Mouse (Mus musculus): ENCODE results near the gene Col6a2.
A peak's percentile ranks its signal among the peaks of the same experiment; 100 is the strongest.

The Col6a2 gene

DNA sequence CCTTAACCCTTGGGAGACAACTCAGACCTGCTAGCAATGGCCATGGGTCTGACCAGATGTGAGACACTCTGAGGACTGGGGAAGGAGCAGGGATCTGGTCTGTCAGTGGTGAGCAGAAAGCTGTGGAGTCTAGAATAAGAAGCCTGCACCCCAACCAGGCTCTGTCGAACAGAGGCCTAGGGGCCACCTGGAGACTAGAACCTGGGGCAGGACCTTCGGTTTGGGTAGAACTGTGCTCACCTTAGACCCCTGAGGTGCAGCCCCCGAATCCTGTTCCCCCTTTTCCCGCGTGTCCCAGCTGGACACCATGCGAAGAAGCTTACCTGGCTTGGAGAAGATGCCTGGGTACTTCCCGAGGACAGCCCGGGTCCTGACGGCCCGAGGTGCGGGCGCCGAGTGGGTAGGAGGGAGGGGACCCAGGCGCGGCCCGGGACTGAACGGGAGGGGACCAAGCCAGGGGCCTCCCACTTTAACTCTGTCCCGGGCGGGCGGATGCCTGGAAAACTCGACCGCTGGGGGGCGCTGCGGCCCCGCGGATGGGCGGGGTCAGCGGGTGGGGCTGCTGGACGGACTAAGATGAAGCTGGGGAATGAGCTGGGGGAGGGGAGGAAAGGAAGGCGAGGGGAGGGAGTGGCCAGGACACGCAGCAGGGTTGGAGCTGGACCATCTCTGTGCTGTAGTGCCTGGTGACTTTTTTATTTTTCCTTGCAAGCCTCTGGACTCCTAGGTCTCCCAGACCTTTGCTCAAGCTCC, at the start of gene Col6a2:
Gene Col6a2 (minus strand): TSS at position 703 of the 753 bp plus-strand sequence.
- DNase-seq (ENCODE audit: low read depth, low spot score): peak; percentile 90

DNA sequence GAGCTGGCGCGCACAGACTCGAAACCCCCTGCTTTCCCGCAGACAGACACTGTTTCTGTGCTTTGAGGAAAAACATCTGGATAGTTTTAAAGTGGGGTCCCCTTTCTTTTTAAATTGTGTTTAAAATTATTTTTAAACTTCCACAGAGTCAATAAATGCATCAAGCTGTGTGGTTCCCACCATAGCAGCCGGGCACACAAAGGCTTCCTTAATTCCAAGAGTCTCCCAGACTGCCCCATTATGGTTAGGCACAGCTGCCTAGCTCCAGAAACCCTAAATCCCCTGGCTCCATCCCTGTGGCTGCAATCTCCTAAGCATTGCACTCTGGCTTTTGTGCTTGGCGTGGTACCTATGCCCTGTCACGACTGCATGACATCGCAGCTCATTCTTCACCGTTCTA, 48.5 kb upstream of the Col6a2 start:
- DNase-seq (ENCODE audit: low read depth, low spot score): no peak

DNA sequence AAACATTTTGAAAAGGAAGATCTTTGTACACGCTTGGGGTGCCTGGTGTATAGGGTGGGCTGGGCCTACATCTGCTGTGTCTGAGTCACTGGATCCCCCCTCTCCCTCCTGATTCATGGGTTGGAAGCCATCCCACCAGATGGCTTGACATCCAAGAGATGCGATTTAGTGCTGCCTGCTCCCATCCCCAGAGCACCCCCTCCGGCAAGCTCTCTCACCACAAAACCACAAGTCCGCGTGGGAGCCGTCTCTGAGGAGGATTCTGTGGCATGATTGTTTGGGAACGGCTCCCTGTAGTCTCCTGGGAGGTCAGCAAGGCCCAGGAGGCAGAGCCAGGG, 45.5 kb upstream of the Col6a2 start:
- peak; percentile 70 for DNase-seq (ENCODE audit: low read depth, low spot score)

DNA sequence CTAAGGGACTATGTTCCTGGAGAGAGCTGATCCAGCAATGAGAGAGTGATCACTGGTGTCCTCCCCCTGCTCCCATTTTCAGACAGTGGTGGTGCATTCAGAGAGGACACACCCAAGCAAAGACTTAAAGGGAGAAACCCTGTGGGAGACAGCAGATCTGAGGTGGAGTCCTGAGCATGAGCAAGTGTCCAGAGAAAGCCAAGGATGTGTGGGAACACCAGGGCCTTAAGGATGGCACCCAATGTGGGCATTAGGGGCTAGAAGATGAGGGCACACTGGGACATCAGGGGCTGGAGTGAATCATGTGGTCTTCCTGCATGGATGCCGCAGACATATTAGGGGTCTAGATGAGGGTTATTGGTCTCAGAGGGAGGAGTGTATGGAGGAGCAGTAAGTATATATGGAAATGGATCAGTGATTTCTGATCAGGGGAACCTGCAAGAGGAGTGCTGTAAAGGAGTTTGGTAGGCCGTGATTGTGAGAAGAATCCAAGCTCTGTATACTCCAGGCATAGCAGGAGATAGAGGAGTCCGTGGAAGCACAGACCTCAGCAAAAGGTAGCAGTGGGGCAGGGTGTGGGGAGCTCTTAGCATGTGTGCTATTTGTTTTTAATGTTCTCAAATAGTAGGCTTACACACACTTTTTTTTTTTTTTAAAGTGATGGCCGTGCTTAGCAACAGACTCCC, 45.0 kb upstream of the Col6a2 start:
- no peak for DNase-seq (ENCODE audit: low read depth, low spot score)

DNA sequence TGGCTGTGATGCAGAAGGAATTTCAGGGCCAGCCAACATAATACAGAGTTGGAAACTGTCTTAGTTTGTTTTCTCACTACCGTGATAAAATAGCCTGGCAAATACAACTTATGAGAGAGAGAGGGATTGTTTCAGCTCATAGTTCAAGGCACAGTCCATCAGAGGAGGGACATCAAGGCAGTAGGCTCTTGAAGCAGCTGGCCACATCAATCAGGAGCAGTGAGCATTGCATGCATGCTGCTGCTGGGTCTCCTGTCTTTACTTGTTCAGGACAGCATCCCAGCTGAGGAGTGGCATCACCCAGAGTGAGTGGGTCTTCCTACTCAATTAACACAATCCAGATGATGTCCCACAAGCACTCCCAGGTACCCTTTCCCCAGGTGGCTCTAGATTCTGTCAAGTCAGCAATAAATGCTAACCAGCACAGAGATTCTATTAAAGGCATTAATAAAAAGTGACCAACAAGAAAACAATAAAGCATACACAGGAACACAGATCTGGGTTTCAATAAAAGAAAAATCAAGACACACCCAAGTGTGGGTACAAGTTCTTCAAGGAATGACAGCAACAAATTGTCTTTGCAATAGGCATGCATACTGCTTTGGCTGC, 43.9 kb upstream of the Col6a2 start:
- DNase-seq (ENCODE audit: low read depth, low spot score): no peak

DNA sequence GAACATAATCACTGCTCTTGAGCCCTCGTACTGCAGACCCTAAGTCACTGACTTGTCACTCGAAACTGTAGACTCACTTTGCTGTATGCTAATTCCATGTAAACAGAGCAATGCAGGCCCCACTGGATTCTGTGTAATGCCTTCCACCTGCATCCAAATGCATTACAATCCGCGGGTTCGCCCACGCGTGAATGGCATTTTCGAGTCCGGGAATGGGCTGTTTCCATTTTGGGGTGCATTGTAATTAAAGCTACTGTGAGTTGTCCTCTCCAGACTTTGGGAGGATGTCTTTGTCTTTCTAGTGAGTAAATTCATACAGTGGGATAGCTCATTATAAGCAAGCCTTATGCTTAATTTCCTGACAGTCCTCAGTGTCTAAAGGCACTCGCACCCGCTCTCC, 42.1 kb upstream of the Col6a2 start:
- DNase-seq (ENCODE audit: low read depth, low spot score): no peak

DNA sequence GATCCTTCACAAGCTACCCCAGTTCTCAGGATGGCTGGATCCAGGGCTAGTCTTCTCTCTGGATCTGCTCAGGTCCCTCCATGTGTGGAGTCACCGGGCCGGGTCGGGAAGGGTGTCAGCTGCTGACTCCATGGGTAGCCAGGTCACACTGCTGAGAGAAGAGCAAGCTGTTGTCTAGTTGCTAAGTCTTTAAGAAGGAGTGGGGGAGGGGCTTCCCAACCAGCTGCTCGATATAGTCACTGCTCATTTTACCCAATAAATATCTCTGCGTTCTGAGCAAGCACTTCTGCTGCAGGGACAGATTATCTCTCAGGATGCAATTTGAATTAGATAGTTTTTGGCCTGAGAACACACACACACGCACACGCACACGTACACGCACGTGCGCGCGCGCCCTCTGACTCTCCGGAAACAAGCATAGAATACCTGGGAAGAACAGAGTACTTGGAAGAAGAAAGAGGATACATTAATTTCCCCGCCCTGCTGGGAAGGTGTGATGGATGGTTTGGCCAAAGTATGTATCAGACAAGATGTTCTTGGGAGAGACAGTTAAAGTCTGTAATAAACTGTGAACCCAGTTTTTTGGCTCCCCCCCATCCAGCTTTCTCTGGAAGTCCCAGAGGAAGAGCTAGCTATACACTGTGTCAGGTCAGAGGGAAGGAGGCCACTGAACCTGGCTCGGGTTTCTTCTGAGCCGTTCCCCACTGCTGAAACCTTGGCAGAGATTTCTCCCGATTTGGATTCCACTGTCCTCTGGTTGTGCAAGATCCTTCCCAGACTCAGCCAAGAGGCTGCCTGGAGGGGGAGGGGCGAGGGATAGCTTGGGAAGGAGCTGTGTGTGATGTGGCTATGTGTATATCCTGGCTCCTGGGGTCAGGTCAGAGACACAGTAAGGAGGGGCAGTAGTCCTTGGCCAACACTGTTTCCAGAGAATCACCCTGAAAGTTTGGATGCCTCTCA, 41.0 kb upstream of the Col6a2 start:
- DNase-seq (ENCODE audit: low read depth, low spot score): peak; percentile 93

DNA sequence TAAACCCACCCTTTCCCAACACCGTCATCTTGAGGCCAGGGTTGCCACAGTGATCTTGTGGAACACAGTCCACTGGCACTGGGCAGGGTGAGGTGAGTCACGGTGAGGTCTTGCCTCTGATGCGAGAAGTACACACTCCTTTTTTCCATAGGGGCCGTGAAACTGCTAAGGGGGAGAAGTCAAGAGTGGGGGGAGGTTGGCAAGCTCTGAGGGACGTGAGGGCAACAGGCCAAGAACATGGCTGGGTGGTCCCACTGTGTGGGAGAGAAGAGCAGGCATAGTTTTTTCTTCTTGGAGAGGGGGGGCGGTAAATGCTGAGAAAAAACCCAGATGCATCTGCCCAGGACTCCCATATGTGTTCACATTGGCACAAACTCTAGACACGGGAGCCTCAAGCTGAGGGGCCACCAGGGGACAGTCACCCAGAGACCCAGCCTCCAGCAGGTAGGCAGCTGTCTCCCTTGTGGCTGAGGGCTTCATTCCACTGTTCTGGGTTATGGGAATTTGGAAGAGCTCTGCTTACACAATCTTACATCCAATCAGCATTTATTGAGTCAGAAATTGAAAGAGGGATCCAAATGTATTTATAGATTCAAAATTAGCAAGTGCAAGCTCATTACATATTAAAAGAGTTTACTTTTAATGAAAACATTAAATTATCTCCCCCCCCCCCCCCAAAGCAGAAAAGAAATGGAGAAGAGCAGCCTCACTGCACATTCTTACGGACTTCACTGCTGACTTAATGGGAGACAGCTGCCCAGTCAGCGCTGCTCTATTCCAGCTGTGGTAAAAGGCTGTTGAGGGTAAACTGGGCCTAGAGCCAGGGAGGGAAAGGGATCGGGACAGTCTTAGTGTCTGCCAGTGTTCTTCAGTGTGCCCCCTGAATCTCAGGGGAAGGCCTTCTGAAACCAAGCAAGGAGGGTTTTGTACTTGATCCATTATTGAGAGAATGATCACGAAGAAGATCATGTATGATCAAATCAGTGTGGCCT, 30.2 kb upstream of the Col6a2 start:
- no peak for DNase-seq (ENCODE audit: low read depth, low spot score)

DNA sequence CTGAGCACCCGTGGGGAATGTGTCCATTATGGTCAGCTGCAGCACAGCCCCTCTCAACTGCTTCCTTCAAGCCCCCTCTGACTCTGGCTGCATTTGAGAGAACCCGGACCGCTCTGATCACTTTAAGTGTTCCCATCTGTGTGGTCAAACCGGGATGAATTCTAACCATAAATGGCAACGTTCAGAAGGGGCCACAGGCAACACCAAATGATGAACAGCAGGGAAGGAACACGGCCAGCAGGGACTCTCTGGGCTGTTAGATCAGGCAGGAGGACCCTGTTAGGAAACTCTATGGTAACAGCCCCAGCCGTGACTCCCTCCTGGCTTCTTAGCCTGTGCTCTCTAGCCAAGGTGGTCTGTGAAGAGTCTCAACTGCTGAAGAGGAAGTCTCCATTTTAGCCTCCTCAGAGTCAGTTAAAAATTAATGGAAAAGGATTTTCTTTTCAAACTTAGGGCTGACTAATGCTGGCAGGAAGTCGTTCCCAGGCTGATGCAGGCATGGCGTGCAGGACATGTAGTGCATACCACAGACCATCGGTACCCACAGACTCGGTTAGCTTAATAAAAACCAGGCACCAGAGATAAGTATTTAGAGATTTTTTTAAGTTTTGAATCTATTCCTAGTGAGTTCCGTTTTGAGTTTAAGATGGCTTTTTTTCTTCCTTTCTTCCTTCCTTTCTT, 27.4 kb upstream of the Col6a2 start:
- DNase-seq (ENCODE audit: low read depth, low spot score): no peak

DNA sequence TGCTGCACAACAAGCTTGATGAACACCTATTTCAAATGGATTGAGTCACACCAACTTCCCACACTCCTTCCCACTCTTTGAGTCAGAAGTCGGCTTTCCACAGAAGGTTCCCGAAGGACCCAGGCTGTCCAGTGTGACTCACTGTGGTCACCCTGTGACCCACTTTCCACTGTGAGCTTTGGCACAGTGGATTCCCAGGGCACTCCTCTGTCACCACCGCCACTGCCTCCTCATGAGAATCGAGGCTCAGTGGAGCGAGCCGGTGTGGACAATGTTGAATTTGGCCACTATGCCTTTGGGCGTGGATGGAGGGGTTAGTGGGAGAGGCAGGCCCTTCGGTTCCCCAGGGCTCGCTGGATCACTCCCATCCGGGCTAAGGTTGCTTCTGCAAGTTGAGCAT, 25.3 kb upstream of the Col6a2 start:
- peak; percentile 58 for DNase-seq (ENCODE audit: low read depth, low spot score)

DNA sequence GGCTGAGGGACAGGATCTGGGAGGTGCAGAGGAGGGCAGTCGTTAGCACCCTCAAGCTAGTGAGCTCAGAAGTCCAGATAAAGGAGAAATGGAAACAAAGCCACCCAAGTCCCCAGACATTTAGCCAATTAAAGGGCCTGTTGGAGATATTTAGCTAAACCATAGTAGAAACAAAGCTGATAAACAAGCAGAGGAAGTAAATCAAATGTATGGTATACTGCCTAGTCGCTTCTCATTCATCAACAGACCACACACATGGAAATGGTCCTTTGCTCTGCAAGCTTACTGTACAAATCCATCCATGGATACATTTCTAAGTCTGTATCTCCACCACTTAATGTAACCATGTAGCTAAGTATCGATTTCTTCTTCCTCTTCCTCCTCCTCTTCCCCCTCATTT, 24.0 kb upstream of the Col6a2 start:
- DNase-seq (ENCODE audit: low read depth, low spot score): no peak

DNA sequence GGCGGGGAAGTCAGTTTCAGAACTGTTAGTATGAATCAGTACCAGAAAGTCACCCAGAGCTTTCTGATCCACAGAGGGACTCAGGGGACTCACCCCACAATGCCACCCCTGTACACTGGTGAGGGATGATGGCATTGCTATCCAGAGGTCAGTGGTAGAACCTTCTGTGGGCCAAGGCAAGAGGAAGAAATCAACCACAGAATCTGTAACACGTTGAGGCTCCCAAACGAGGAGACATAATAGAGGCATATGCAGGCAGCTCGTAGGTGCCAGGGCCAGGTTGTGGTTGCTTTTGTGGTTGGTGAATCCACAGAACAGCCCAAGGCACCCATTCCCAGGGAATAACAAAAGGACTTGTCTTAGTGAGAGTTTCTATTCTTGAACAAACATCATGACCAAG, 22.3 kb upstream of the Col6a2 start:
- DNase-seq (ENCODE audit: low read depth, low spot score): no peak

DNA sequence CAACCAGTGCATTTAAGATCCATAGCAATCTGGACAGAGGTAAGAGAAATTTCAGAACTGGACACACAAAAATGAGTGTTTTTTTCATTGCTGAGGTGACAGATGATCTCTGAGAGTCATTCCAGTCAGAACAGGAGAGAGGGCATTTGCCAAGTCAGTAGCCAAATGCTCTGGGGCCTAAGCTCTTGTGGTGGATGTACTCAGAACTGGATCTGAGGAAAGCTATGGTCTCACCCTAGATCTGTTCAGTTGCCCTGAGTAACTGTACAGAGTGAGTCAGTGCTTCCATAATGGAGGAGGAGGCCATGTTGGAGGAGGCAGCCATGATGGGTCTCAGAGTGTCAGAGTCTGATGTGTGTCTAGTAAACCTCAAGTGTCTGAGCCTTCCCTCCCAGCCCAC, 21.6 kb upstream of the Col6a2 start:
- no peak for DNase-seq (ENCODE audit: low read depth, low spot score)

DNA sequence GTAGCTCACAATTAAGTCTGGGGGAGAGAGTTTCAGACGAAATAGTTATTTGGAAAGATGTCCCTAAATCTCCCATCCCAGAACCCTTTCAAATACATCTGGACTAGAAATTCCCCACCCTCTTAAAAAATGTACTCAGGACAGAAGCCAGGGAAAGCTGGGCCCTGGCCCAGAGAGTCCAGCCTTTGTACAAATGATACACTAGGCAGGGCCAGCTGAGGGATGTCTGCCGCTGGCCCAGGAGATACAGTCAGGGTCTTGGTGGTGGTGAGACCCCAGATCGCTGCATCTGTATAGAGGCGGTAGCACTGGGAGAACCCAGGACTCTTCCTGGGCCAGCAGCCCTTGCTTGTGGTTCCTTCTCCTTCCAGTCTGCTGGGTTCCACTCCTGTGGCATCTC, 20.6 kb upstream of the Col6a2 start:
- peak; percentile 63 for DNase-seq (ENCODE audit: low read depth, low spot score)

DNA sequence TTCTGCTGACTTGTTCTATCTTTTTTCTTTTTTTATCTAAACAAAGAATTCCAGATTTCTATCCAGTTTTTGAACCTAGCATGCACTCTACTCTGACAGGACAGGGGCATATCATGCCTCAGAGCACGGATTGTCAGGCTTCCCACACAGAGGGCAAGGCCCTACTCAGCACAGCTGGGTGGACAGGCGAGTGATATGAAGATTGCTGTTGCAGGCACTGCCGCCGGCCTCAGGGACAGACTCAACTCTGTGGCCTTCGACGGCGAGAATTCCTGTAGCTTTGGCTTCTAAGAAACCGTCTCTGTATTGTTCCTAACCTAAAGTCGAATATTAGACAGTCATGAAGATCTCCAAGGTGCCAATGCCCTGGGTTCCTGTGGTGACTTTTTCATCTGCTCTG, 20.0 kb upstream of the Col6a2 start:
- no peak for DNase-seq (ENCODE audit: low read depth, low spot score)

DNA sequence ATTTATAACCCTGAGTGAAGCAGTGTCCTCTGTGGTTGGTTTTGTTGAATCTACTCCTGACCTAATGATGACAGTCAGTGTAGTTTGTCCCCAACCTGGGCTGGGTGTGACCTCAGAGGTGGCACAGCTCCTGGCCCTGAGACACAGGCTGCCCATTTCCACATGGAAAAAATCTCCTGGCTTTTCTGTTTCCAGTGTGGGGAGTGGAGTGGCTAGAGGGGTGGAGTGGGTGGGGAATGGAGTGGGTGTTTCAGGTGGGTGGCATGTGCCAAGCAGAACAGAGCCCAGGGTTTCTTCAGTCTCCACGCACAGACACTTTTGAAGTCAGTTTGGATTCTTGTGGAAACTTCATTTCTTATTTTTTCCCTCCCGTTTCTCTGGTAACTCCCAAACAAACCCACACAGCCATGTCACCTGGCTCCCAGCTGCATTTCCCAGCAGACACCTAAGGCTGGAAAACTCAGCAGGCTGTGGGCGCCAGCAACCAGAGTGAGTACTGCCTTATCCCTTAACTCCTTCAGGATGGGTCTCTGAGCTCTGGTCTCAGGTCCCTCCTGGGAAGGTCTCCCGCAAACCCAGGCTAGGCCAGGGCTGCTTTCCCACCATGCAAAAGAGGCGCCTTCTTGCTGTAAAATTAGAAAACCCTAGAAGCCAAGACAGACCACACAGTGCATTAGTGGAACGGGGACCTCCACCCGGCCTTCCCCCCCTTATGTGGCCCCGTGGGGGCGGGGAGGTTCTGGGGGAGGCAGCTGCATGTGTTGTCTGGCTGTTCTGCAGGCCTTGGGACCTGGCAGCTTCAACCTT, 19.4 kb upstream of the Col6a2 start:
- peak; percentile 68 for DNase-seq (ENCODE audit: low read depth, low spot score)

DNA sequence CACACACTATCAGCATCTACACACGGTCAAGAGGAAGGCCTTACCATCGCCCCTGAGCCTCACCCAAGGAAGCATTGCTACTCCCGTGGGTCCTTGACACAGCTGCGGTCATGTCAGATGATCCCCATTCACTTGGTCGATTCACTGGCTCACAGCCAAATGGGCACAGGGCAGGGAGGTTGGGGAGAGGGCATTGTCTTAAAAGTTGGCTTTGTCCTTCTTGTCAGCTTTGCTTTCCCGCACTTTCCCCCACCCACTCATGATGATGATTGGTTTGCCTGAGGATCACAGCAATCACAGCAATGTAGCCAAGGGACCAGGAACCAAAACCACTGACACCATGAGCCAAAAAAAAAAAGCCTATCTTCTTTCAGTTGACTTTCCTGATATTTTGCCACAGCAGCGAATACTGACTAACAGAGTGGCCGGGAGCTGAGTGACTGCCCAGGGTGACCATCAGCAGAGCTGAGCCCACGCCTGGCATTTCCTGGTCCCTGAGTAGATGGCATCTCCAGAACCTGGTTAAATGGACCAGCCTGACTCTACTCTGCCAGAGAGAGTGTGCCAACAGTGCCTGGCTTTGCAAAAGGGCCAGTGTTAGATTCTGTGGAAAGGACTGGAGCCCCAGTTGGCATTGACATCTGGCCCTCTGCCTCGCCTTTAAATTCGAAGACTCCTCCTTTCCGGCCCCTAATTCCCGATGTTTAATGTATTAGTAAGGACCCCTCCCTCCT, 18.6 kb upstream of the Col6a2 start:
- no peak for DNase-seq (ENCODE audit: low read depth, low spot score)

DNA sequence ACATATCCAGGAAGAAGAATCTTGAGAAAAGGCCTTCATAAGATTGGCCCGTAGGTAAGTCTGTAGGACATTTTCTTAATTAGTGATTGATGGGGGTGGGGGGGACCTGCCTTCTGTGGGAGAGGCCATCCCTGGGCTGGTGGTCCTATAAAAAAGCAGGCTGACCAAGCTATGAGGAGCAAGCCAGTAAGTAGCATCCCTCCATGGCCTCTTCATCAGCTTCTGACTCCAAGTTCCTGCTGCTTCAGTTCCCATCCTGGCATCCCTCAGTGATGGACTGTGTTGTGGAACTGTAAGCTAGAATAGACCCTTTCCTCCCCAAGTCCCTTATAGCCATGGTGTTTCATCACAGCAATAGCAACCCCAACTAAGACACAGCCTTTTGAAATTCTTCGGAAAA, 16.5 kb upstream of the Col6a2 start:
- no peak for DNase-seq (ENCODE audit: low read depth, low spot score)

DNA sequence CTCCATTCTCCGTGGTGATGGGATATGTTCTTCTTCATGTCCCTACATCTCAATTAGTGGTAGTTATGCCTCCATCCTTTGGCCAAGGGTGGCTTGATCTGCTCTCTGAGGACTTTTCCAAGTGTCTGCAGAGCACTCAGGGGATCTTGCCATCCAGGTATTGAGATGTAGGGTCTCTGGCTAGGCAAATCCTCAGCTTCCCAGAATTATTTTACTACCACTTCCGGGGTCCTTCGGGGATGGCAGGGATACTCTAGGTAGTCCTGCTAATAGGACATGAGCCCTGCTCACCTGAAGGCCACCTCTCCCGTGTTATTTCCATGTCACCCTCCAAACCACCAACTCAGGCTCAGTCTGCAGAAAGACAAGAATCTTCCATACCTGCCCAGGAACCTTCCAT, 13.2 kb upstream of the Col6a2 start:
- DNase-seq (ENCODE audit: low read depth, low spot score): no peak
